Mouse (Mus musculus) hematopoietic stem cell, adult 5-6 weeks (primary cell): ENCODE data around the gene Acp5. TPM values are rescaled to one million over a fixed set of nuclear protein-coding genes. Genes with fewer than 3 reads are reported as not detected.

Experiments
- ATAC-seq, 2 experiments: fragments of 125-278 bp in 1 of 2; replicated peaks in 1 of 2; 2 replicates each; pipeline ENCODE4 v1.8.0; 2016 to 2017; ENCODE audit warnings: inconsistent platforms in 2 of 2, mild to moderate bottlenecking in 2 of 2, moderate number of reproducible peaks in 2 of 2, low read depth in 1 of 2, moderate TSS enrichment in 1 of 2; ENCODE audit not compliant: low FRiP score in 2 of 2, poor library complexity in 2 of 2, severe bottlenecking in 2 of 2, insufficient read depth in 1 of 2, low TSS enrichment in 1 of 2
- total RNA-seq: library from RNA; stranded (forward); fragments of 172-1452, 232-1000 nt; gene quantifications from 2 replicates; pipeline ENCODE4 v1.2.3, GENCODE M21; 2017

Gene Acp5
- total RNA-seq, 1 experiment from 2014 or later: 1.1 TPM

- ATAC-seq: no peak
Measured at GRCm38 (mm10) chr9:22149426-22150248, 14.1 kb upstream of the Acp5 start.

GRCm38 (mm10) chr9:22144304-22144965 lies 8.9 kb upstream of the Acp5 start:
- peak in 1 of 2 experiments; percentile 29; a peak in 1 of 4 replicates for ATAC-seq

GRCm38 (mm10) chr9:22143108-22144037 lies 7.9 kb upstream of the Acp5 start:
- ATAC-seq: peak; percentile 83 to 89

DNA sequence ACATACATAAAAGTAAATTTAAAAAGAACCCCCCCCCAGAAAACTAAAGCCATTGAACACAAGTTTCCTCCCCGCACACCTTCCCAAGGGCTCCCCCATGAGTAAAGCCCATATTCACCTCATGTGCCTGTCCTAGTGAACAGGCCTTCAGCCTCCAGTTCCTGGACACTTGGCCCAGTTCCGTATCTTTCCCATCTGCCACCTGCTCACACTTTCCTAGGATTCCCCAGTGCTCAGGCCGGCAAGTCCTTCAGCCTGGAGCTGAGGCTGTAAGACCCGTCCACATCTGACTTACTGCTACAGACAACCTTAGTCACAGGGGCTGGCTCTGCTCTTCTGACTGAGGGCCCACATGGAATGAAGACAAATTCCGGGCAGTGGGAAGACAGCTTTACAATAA lies 4.2 kb upstream of the Acp5 start:
- no peak for ATAC-seq

- ATAC-seq: no peak
Measured at GRCm38 (mm10) chr9:22138480-22138879, 3.0 kb upstream of the Acp5 start.

GRCm38 (mm10) chr9:22136765-22137547 lies 1.4 kb upstream of the Acp5 start:
- no peak for ATAC-seq

DNA sequence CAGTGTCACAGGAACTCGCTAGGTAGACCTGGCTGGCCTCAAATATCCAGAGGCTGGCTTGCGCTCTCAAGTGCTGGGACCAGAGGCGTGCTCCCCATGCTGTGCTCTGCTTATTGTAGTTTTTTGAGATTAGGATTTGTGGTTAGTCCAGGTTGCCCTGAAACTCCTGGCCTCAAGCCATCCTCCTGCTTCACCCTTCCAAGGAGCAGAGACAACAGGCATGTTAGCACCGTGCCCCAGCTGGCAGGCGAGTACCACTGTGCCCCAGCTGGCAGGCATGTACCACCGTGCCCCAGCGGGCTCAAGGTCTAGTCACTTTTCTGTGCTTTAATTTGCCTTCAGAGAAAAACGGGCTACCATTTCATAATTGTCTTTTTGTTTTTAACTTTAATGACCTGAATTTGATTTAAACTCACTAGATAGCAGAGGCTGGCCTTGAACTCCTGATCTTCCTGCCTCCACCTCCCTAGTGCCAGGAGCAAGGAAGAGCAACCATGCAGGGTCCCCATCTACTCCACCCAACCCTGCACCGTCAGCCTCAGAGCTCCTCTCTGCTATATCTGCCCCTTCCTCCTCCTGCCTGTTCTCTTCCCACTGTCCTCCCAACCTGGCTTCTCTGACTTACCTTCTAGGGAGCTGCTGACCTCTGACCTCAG lies 395 bp downstream of the Acp5 start:
- no peak for ATAC-seq

- no peak for ATAC-seq
Measured at GRCm38 (mm10) chr9:22134246-22134890, 1.1 kb downstream of the Acp5 start.

GRCm38 (mm10) chr9:22132220-22132619 lies 3.3 kb downstream of the Acp5 start:
- ATAC-seq: no peak

DNA sequence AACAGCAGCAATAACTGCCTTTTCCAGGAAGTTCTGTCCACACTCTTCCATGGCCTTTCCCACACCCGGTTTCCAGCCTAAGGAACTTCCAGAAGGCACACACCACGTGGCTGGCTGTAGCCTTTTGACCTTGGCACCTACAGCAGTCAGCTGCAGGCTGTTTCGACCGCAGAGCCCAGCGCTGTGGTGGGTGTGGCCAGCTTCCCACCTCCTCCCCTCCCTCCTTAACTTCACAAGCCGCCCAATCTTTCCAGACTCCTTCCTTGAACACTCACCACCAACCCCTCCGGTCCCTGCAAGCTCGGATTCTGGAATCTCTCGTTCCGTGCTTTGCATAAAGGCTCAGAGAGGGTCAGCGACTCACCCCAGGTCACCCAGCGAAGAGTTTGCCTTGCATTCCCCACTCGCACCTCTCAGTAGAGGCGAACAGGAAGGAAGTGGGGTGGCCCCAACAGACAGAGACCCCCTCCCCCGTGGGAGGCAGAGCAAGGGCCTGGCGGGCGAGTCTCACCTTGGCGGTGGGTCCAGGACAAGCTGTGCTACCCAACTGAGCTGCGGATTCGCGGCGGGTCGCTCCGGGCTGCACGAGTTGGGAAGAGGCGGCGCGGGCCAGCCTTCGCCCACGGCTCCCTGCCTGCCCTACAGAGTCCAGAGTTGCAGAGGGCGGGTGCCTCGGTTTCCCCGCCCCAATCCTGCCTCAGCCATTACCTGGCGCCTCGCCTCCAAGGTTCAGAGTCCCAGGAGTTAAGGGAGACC lies 4.1 kb downstream of the Acp5 start:
- ATAC-seq: peak; percentile 49 to 61

DNA sequence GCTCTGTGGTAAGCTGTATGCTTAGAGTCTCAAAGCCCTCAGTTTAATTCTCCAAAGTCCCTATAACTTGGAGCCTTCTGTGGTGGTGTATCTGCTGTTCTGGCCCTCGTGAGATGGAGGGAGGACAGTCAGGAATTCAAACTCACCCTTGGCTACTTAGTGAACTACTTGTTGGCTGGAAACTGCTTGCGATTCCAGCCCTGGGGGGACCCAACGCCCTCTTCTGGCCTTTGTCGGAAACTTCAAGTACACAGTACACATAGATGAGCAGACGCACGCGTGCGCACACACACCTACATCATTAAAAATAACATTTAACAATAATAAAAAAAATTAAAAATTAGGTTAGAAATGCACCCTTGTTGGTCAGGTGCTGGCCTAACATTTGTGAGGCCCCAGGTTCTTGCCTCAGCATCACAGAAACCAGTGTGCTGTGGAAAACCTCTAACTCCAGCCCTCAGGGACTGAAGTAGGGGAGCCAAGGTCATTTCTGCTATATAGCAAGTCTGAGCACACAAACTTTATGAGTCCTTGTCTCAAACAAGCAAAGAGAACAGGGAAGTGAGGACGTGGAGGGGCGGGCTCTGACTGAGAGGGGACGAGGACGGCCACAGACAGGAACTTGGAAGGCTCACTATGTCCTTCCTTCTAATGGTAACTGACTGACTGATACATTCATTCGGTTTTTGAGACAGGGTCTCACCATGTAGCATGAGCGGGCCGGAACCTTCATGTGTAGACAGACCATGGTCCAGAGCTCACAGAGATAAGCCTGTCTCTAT lies 10.1 kb downstream of the Acp5 start:
- peak; percentile 51 to 52; a peak in 2 of 4 replicates for ATAC-seq

- ATAC-seq: no peak
Measured at GRCm38 (mm10) chr9:22124169-22124568, 11.3 kb downstream of the Acp5 start.

- ATAC-seq: no peak
Measured at GRCm38 (mm10) chr9:22123069-22123609, 12.4 kb downstream of the Acp5 start.

DNA sequence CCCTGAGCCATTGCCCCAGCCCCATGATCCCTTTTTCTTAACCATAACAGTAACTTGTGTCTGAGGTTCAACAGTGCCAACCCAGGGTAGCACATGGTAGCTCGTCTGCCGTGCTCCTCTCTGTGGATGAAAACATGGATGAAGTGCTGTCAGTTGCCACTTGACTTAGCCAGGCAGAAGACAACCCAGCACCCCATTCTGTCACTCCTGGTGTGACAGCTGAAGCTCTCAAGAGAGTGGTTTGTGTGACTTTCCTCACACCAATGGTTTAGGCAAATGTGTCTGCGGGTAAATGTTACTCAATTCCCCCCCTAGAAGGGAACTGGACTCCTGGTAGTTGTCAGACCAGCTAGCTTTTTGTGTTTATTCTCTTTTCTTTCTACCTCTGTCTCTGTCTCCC lies 13.5 kb downstream of the Acp5 start:
- no peak for ATAC-seq

DNA sequence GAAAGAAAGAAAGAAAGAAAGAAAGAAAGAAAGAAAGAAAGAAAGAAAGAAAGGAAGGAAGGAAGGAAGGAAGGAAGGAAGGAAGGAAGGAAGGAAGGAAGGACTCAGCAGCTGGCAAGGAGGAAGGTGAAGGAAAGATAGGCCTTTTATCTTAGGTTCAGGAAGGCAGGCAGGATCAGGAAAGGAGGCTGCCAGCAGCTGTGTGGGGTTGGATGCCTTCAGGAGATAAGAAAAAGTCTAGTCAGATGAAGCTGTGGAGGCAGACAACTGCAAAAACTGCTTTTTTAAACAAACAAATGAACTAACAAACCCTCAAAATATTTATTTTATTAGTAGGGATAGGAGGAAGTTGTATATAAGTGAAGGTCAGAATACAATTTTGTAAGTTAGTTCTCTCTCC lies 14.0 kb downstream of the Acp5 start:
- ATAC-seq: no peak
